Mouse (Mus musculus) adrenal gland, adult 8-10 months (tissue): ENCODE results near the gene Atp8a2. TPM values are rescaled to one million over a fixed set of nuclear protein-coding genes. Genes with fewer than 3 reads are reported as not detected.

ENCODE experiments used
- DNase-seq: peaks from one replicate; pipeline ENCODE4 v3.0.0; 2022
- total RNA-seq, 4 experiments: library from RNA; stranded (reverse); gene quantifications; 2 replicates each; pipeline ENCODE4 v1.2.4; 2022

Gene Atp8a2
- total RNA-seq, 4 experiments from 2014 or later, result 1.1 to 4.7 (median 2.3) TPM

DNA sequence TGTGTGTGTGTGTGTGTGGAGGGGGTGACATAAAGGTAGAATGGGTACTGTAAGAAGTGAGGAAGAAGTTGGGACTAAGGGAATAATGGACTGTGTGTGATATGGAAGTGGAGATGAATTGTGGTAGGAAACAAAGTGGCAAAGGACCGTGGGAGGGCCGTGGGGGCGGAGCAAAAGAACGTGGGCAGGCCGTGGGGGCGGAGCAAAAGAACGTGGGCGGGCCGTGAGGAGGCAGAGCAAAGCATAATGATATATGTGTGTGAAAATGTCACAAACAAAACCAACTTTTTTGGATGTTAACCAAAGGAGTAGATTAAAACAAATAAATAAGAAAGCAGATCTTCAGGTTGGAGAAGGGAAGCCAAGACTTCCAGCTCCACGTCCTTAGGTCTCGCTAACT is 44.6 kb downstream of the Atp8a2 start:
- DNase-seq, result no peak

DNA sequence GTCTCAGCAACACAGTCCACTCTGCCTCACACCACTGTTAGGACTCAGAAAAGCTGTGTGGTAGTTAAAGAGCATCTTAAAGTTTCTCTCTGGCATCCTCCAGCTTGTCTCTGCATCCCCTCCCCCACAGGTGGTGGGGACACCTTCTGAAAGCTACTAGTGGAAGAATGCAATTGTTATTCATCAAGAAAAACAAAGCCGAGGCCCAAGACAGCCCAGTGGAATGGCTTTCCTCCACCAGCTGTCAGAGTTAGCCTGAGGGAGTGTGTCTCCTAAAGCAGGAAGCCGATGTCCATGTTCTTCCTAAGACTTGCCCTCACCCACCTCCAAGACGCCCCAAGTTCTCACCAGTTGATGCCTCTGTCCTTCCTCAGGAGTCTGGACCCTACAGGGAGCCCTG is 48.1 kb downstream of the Atp8a2 start:
- DNase-seq, result no peak

DNA sequence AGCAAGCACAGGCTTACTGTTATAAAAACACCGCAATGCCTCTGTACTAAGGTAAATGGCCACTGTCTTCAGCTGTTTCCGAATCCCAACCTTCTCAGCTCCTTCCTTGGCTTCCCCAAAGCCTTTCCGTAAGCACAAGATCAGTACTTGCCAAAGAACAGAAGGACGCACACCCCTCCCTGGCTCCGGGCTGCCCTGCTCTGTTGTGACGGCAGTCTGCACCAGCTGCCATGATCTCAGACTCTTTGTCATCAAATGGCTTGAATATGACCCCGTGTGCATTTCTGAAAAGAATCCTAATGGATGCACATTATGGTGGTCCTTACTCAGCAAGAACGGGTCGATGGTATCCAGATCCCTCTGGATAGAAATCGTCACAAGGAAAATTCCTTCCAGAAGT is 53.7 kb downstream of the Atp8a2 start:
- no peak for DNase-seq

DNA sequence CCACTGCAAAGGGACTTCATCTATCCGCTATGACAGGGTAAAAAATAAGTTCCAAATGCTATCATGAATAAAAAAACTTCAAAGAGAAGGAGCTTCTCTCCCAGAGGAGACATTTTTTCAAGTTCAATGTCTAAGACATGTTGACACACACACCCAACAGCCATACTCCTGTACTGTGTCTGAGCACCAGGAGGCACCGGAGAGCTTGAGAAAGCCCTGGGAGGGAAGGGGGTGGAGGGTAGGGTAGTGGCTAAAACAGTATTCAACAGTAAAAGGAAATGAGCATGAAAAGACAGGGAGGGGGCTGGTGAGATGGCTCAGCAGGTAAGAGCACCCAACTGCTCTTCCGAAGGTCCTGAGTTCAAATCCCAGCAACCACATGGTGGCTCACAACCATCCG is 58.6 kb downstream of the Atp8a2 start:
- DNase-seq, result no peak

DNA sequence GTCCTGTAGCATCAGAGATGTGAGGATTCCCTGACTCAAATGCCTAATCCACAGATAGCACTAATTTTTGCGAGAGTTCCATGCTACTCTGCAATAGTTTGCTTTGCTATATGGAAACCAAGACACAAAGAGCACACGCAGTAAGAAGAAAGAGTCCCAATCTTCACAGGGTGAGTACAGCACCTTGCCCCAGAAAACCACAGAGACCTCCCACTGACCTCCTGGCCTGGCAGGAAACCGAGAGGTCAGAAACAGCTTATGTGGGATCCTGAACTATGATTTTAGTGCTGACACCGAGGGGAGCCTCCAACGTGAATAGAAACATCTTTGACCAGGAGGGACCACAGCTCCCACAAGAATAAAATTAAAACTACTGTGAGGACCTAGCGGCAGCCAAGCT is 59.2 kb downstream of the Atp8a2 start:
- no peak for DNase-seq

DNA sequence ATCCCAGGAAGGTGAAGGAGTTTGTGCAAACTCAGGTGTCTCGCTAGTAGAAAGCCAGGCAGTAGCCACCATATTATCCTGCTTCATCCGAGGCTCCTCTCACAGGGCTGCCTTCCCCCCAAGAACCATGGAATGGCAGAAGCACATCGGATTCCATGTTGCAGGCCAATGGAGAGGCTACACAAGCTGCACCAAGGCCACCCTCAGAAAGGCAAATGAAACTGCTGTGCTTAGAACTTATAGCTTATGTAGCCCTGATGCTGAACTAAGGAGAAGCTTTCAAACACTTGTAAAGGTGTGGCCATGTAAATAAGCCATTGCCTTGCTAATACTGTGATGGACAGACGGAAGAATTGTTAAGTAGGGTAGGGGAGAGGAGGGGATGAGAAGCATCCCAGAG is 61.2 kb downstream of the Atp8a2 start:
- DNase-seq, result no peak

DNA sequence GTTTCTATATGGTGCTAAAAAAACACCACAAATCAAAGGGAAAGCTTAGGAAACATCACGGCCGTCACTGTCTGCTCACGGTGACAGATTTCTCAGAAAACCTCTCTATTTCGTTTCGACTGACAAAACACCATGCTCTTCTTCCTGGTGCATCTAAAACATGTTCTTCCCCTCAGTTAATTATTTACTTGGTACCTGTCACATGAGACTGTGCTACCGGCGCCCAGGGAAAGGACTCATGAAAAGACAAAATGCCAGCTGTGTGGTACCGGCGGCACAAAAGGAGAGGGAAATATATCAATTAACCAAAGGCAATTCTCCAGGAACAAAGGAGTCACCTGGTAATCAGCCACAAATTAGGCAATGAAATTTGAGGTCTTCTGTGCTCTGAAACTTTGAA is 62.3 kb downstream of the Atp8a2 start:
- no peak for DNase-seq

DNA sequence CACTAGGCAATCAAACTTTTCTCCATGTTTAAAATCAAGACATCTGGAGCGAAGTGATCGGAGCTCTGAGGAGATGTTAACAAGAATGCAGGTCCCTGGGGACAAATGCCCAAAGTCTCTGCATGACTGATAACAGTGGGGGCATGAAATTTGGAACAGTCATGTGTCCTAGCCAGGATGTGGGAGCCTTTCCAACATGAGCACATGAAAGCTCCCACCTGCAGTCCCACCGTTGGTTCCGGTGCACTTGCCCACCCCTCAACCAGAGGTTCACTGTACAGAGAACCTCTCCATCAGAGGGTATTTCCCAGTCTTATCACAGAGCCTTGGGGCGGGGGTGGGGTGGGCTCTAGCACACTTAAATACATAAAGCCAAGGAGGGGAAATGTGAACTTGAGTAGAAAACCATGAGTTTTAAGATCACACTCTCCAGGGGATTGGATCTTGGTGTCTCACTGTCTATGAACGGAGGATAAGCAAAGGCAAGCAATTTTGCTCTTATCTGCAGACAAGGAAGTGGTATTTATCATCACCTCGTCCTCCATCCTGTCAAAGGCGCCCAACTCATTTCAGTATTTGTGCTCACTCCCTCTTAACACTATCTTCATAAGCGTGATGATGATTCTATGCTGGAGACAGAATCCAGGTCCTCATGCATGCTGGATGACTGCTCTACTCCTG is 65.6 kb downstream of the Atp8a2 start:
- no peak for DNase-seq

DNA sequence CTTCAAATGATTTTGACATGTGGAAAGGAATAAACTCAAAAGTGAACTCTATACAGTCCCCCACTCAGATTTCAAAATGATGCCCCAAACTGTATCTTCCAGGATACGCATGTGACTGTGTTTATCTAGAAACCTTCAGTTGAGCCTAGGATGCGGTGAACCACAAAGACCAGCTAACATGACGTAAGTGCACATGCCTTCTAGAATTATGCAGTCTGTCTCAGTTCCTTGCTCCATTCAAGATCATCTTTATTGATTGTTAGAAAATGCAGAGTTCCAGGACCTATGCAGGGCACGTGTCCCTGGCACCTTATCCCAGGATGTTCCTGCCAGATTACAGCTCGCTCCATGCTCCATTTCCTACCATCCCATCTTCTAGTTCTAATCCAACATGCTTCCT is 67.4 kb downstream of the Atp8a2 start:
- no peak for DNase-seq

DNA sequence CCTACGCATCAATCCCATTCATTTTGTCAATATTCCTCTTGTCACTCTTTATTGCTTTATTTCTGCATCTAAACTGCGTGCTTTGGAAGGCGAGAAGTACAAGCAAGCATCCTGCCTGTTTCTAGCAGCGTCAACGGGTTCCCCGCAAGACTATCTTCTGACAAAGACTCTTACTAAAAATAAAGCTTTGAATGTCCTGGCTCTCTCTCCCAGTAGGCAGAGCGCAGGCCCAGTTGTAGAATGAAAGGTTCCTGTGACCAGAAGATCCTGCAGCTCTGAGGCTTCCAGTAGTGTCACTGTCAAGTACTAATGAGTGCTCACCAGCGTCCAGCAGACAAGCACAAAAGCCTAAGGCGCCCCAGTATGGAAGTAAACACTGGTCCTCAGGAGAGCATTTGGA is 71.8 kb downstream of the Atp8a2 start:
- DNase-seq, result no peak

DNA sequence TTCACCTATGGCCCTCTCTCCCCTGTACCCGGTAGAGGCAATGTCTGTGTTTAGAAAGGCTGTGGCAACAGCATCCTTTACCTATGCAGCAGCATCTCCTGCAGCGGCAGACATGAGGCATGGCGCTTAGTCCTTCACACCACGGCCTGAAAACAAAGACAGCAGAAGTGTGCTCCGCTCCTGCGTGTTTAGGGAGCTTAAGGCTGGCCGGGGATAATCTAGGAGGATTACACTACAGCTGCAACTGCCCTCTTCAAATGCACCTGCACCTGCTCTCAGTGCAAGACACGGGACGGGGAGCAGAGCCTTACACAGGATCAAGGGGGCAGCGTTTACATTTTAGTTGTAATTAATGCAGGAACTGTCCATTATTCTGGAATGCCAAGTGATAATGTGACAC is 75.4 kb downstream of the Atp8a2 start:
- no peak for DNase-seq

DNA sequence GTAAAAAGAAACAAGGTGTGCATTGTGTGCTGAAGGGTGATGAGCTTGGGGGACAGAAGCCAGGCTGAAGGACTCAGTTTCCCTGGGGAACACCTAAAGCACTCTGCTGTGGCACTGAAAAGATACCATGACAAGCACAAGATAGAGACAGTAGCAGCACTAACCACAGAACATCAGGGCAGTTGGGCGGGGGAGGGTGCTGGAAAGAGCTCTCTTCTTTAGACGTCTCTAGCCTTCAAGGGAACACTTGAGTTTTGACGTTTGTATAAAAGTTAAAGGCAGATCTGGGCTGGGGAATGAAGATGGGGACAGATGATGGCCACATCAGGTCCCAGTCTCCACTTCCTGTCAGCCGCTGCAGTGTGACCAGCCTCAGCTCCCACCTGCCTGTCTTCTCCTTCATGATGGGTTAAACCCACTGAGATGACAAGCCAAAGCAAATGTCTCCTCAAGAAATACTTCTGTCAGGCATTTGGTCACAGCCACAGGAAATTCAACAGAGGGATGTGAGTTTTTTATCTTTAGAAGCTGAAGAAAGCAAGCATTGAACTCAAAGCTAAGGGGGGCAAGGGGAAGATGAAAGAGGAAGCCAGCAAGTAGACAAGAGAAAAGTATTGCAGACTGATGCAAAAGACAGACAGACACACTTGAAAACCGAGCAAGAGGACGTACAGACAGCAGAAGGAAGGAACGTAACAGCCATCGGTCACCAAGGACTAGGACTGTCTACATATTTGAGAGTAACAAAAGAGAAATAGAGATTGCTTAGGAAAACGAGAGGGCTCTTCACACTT is 79.0 kb downstream of the Atp8a2 start:
- DNase-seq, result no peak

DNA sequence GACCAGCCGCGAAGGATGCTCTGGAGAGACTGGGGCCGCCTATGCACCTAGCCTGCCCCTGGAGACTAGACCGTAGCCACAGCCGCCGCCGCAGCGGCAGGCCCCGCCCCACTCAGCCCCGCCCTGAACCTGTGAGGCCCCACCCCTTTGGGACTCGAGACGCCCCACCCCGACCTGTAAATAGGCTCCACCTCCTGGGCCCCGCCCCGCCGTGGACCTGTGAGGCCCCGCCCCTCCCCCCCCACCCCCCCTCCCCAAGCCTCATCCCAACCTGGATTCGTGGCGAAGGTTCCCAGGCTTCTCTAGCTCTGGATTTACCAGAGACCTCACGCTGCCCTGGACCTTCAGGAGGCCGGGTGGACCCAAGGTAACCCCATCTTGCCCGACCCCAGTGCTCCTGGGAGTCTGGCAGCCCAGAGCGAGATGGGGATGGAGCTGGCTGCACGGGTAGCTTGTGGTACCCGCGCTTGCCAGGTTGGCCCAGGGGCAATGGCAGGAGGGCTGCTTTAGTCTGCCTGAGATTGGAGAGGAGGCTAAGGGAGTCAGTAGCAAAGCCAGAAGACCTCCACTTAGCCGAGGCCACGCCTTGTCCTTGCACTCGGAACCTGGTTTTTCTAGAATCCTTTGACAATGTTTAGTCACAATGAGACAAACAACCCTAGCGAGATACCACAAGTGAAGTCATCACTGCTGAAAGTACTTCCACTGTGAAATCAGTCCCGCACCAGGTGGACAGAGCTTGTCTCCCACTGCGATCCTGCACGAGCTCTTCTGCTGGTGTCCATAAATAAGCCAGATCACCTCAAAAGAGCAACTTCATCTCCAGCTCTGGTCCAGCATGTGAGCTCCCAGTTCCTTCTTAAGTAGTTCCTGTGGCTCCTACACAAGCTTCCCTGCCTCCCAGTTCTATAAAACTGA is 109.9 kb downstream of the Atp8a2 start:
- no peak for DNase-seq

DNA sequence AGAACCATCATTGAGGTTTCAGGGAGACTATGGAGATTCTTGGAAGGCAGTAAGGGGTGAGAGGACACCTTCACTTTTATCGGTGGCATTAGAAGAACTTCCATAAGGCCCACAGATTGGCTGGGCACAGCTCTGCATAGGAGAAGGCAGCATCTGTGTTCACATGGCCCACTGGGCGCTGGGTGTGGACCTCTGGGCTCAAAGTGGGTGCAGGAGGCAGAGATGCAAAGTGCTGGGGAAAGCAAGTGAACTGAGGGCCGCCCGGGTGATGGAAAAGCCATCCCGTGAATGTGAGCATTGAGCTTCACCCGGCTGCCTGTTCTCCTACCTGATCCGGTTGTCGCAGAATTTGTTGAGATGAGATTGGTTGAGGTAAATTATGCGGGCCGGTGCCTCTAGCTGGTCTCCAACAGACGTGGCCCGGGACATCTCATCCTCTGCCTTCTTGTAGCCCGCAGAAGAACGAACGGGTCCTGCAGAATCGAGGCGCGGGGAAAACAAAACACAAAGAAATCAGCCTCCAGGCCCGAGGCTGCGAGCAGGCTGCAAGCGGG is 110.6 kb downstream of the Atp8a2 start:
- DNase-seq, result no peak

DNA sequence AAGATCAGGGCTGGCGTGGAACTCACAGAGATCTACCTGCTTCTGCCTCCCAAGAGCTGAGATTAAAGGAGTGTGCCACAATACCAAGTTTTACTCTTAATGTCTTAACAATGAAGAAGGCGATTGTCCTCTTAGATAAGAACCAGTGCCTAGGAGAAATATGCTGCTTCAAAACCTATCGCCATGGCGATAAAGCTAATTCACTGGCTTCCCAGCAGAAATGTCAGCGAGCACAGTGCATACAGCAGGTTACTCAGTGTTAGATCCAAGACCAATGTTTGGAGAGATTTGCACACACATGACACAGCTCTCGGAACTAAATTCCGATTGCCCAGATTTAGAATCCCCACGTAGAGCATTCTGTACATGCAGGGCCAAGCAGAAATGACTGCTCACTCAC is 114.2 kb downstream of the Atp8a2 start:
- no peak for DNase-seq

DNA sequence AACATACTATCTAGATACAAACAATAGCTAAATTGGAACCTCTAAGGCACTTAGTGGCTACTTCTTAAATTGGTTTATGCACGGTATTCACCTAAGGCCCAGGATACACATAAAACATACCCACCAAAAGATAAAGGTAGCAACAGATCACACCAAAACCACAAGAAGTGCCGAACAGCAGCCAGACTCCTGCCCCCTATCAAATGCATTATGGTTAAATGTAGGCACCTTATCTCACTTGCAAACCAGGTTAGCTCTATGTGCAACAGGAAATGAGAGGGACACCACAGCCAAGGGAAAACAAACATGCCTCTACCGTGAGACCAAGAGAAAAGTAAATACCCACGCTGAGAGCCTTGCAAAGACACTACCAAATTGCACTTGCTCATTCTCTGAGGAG is 124.5 kb downstream of the Atp8a2 start:
- no peak for DNase-seq

DNA sequence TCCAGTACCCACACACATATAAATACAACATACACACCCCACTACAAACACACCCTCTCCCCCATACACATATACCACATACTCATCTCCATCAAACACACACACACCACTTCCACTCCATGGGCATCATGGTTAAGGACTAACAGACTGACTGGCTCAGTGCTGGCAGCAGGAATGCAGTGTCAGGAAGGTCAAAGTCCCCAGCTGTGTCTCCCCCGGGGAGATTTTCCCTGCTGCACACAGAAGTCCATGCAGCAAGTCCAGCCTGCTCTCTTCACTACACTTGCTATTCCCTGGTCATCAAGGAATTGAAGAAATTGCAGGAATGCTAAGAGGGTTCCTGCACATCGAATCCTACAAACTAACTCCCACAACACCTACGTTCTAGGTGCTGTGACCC is 131.8 kb downstream of the Atp8a2 start:
- DNase-seq, result no peak

DNA sequence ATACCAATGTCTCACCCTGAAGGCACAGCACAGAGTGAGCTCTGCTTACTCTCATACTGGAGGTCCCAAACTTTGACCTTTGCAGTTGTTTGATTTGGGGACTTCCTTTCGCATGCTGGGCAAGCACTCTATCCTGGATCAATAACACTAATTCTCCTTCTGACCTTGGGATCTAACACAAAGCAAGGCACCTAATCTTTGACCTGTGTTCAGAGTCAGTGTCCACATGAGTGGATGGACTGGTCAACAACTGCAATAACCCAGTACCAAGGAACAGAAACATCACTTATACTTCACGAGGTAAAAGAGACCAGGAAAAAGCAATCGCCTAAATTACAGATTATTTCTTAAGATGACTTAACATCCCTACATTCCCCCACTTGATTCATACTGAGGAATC is 136.0 kb downstream of the Atp8a2 start:
- no peak for DNase-seq

DNA sequence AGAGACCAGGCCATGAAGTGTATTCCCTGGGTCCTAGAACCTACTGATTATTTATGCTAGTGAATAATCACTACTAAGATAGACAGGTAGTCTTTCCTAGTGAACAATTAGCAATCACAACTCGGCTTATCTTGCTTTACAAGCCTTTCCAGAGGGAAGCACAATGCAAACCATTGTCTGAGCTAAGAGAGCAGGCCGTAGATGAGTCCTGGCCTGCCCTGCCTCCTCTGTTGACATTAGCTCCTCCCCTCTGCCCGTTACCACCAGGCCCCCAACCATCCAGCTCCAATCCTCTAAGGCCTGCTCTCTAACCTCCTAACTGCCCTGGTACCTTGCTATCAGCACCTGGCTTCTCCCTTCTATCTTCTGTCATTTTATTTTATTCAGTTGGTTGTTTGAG is 138.1 kb downstream of the Atp8a2 start:
- DNase-seq, result no peak

DNA sequence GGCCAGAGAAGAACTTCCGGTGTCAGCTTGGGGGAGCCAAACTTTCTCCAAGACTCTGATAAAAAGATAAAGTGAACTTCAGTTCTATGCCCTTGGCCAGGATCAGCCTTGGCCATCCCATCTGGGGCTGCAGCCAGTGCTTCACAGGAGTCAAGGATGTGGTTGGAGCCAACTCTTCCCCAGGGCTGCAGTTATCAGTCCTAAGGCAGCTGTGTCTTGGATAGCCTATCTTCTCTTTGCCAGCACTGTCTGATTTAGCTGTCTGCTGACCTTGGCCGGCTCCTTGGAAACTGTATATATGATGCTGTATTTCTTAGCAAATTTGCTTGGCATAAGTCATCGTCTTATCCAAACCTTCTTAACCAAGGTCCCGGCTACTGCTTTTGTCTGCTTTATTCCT is 141.7 kb downstream of the Atp8a2 start:
- no peak for DNase-seq

DNA sequence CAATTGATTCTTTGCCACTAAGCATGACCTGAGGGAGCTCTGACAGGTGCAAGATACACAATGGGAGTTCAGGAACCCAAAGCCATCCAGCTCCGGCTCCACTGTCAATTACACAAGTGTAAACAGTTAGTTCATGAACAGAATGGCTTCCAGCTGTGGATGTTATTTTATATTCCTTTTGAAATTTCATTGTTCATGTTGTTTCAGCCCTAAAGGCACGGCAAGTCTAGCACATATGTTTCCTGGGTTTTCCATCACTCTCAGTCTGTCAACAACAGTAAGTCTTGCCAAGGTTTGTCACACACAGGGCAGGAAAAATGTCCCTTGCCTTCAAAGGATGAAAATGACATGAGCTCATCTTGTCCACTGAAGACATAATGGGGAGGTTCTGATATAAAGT is 166.3 kb downstream of the Atp8a2 start:
- no peak for DNase-seq

DNA sequence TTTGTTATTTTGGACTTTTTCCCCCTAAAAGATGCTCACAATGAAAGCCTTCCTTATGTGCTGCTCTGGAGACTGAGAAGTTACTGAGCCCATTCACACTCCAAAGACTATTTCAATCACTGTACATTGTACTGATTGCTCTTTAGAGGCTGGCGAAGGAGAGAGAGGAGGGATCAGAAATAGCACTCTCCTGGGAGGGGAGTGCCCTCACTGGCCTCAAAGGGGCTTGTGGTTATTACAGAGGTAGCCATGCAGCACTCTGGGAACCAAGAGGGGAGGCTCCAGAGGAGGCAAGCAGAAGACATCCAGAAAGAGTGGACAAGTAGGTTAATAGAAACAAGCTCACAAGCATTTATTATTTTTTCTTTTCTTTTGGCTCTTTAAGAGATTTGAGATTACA is 169.8 kb downstream of the Atp8a2 start:
- no peak for DNase-seq

DNA sequence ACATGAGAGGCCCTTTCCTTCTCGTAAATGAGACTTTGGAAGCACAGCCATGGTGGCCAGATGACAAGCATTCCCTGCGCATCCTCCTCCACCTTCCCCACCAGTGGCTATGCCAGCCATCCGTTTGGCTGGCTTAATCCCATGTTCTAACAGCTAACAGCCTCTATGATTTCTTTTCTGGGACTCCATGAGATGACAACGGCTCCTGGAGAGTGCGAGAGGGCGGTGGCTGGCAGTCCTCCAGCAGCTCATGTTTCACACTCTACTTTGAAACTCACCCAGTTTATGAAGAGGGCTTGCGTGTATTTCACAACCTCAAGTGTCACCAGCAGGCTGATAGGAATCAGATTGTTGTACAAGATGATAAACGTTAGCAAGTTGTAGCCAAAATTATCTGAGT is 170.3 kb downstream of the Atp8a2 start:
- no peak for DNase-seq
